Mouse (Mus musculus): ENCODE results near the gene H2afy2.

- no peak for TF ChIP-seq EP300 (IDR thresholded peaks at IDR 0.05; ENCODE audit: low read depth)
- no peak for TF ChIP-seq CTCF (IDR thresholded peaks at IDR 0.05; ENCODE audit: low read depth)
Observed at GRCm38 (mm10) chr10:61826753-61827435, 42.9 kb upstream of the H2afy2 start.
